Mouse (Mus musculus) megakaryocyte-erythroid progenitor cell, adult 5 weeks (primary cell): ENCODE measurements around the gene Nit2. TPM values are rescaled to one million over a fixed set of nuclear protein-coding genes. Genes with fewer than 3 reads are reported as not detected.

Source experiments
- polyA plus RNA-seq: library from polyadenylated mRNA; stranded (reverse); fragments of >175 nt; gene quantifications from 2 replicates; pipeline ENCODE4 v1.2.3, GENCODE M21; 2012

The Nit2 gene
- 2.3 and 2.4 TPM in 2 replicates for polyA plus RNA-seq

DNA sequence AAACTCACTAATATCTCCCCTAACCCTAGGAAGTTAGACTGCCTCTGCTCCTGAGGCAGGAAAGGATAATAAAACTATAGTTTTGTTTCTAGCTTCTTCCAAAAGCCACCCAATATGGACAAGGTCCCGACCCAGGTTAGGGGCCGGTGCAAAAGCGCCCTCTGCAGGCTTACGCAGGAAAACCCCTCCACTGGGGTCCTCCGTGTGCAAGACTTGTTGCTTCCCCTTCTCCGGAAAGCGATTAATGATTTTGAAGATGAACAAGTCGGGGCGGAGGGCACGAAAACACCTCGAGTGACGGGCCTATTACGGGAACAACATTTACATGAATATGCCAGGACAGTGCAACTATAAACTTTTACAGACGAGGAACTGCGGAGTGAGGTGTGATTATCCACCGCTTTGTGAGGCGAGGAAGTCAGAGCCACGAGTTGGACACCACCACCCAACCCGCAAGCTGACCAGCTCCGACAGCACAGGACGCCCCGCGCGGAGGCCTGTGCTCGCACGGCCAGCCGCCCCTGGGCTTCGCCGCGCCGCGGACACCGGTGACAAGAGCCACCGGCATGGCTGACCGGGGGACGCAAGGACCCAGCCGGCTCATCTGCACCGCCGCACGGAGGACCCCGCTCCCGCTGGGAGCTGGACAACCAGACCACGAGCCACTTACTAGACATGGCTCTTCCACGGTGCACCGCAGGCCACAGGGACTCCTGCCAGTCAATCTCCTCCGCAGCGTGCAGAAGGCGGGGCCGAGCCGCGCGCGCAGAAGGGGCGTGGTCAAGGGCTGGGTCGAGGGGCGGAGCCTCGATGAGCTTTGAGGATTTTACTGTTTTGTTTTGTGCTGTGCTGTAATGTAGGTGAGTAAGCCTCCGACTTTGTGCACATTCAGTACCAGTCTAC lies at the start of gene Nit2:
TSS of gene Nit2 (minus strand) at position 731 of the 903 bp plus-strand sequence.

DNA sequence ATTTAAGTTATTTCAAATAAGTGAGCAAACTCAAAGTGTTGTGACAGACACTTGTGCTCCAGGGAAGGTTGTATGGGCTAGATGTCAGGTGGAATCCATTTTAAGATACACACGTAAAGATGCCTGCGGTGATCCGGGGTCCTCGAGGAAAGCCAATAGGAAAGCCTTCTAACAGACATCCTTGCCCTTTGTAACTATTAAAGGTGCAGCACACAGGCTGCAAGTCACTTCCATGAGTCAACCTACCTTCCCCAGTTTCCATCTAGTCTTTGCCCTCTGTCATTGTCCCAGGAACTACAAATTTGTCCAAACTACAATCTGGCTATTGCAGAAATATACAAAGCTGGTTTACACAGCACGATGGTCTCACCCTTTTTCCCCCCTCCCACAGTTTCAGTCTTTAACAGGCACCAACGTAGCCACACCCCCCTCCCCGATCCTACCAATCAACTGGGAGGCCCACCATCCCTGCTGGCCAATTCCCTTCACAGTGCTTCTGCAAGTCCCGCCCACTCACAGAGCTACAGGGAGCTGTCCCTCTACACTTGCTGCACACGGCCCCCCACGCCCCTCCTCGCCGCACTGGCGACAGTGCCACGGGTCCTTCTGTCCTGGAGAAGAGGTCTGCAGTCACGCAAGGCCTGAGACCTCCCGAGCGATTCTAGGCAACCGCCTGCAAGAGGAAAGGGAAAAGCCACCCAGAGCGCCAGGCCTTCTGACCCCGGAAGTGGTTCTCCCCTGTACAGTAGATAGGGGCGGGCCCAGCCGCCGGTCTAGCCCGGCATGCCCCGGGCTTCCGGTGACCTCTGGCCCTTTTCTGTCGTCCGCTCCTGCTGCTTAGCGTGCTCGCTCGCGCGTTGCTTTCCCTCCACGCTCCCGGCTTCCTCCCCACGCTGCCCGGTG lies 46.0 kb downstream of the Nit2 start, which contains the start of gene Tomm70a:
TSS of gene Tomm70a (plus strand) at position 791 of the 903 bp plus-strand sequence.

Other genes with a start within 250 kb of the Nit2 start
- gene Lnp1, start 239.3 kb downstream of the Nit2 start, polyA plus RNA-seq: not detected in 2 replicates
- 0.02 TPM in 1 of 2 replicates, not detected in the other for gene Tmem45a2, start 96.0 kb downstream of the Nit2 start, polyA plus RNA-seq
- gene Tomm70a, start 45.6 kb downstream of the Nit2 start, polyA plus RNA-seq: 33.3 and 39.4 TPM in 2 replicates
- gene Tbc1d23, start 64.2 kb upstream of the Nit2 start, polyA plus RNA-seq: 1.1 TPM in 2 replicates
- not detected in 2 replicates for gene Tmem30c, start 125.5 kb upstream of the Nit2 start, polyA plus RNA-seq
- gene Filip1l, start 185.8 kb upstream of the Nit2 start, polyA plus RNA-seq: 1.2 TPM in 2 replicates